Mouse (Mus musculus) thymus, adult 2 months (tissue): ENCODE results near the gene Itpr1.

ENCODE experiments used
- CTCF ChIP-seq: fragments of 200-500 bp; IDR thresholded peaks from 2 replicates; pipeline ENCODE4 v1.5.1; 2012; ENCODE audit warnings: mild to moderate bottlenecking, control low read depth, low read length, moderate library complexity, borderline replicate concordance; ENCODE audit not compliant: control insufficient read depth, poor library complexity, insufficient read depth; ENCODE audit errors: extremely low read depth
- POLR2A ChIP-seq: fragments of 200-500 bp; IDR thresholded peaks from 2 replicates; pipeline ENCODE4 v1.6.1; 2012; ENCODE audit warnings: mild to moderate bottlenecking, low read length, control low read depth, moderate library complexity; ENCODE audit not compliant: control insufficient read depth, poor library complexity, insufficient read depth; ENCODE audit errors: extremely low read depth

GRCm38 (mm10) chr6:108206914-108207566, 5.9 kb upstream of the Itpr1 start:
- TF ChIP-seq CTCF = no peak
- no peak for TF ChIP-seq POLR2A
